Mouse (Mus musculus) spleen, adult 2 months (tissue): ENCODE results near the gene Six3. TPM values are rescaled to one million over a fixed set of nuclear protein-coding genes. Genes with fewer than 3 reads are reported as not detected.
A peak's percentile ranks its signal among the peaks of the same experiment; 100 is the strongest.

Experiments
- DNase-seq, 2 experiments: peaks; one replicate each; pipeline versions ENCODE4 v3.0.0 to v3.0.0-alpha.2; 2012 to 2021; ENCODE audit warnings: low spot score in 2 of 2, low read depth in 1 of 2
- H3K27ac ChIP-seq: fragments of 200-500 bp; 2 replicates; pipeline ENCODE4 v1.5.1; 2012; ENCODE audit warnings: low read length, inconsistent platforms; ENCODE audit not compliant: insufficient read depth
- H3K27me3 ChIP-seq: fragments of 200-500 bp; 2 replicates; pipeline ENCODE4 v1.6.1; 2012; ENCODE audit warnings: mild to moderate bottlenecking, moderate library complexity, low read length, inconsistent platforms; ENCODE audit not compliant: control insufficient read depth, insufficient read depth
- H3K36me3 ChIP-seq: fragments of 200-500 bp; 2 replicates; pipeline ENCODE4 v1.6.1; 2012; ENCODE audit warnings: mild to moderate bottlenecking, low read length, inconsistent platforms; ENCODE audit not compliant: control insufficient read depth, insufficient read depth
- H3K4me1 ChIP-seq: fragments of 200-500 bp; 2 replicates; pipeline ENCODE4 v1.6.1; 2011; ENCODE audit warnings: inconsistent platforms; ENCODE audit not compliant: control insufficient read depth, insufficient read depth, insufficient read length
- H3K4me3 ChIP-seq: fragments of 200-500 bp; 2 replicates; pipeline ENCODE4 v1.5.1; 2011; ENCODE audit warnings: mild to moderate bottlenecking, inconsistent platforms; ENCODE audit not compliant: insufficient read depth, insufficient read length; ENCODE audit errors: extremely low read depth
- CTCF ChIP-seq: fragments of 200-500 bp; IDR thresholded peaks from 2 replicates; pipeline ENCODE4 v1.5.1; 2011; ENCODE audit warnings: mild to moderate bottlenecking, inconsistent platforms; ENCODE audit not compliant: insufficient read depth, insufficient read length, insufficient replicate concordance; ENCODE audit errors: extremely low read depth
- POLR2A ChIP-seq: fragments of 200-500 bp; IDR thresholded peaks from 2 replicates; pipeline ENCODE4 v1.6.1; 2011; ENCODE audit warnings: low read depth, low read length, inconsistent platforms
- whole genome bisulfite sequencing: fragments of 180-500 bp; shearing (Covaris S2); methylation state at CpG from one replicate; pipeline ENCODE4 v1.1.7; 2018; 5-methylcytosine and 5-hydroxymethylcytosine counted together
- polyA plus RNA-seq: library from polyadenylated mRNA; depleted of rRNA; stranded (reverse); fragments of >200 nt; gene quantifications from 2 replicates; pipeline ENCODE4 v1.2.3, GENCODE M21; 2012; rRNA removed

The Six3 gene
- polyA plus RNA-seq, 1 experiment: 0.13 TPM

DNA sequence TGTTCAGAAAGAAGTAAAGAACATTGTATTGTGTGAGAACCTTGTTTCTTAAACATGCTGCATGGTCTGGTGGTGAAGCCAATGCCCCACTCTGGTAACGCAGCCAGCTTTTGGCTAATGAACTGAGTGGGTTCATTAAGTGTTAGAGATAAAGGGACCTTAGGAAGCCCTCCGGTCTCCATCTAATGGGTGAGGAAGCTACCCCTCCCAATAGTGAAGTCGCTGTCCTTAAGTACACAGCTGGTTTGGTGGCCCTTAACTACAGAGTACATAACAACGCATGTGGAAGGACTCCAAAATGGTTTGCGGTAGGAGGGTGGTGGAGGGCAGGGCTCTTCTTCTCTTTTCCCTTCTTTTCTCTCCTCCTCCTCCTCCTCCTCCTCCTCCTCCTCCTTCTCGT is 24.5 kb downstream of the Six3 start:
- TF ChIP-seq POLR2A: no peak
- TF ChIP-seq CTCF: no peak
- DNase-seq: no peak
- no peaks in the 10 kb centered on the region for H3K36me3 ChIP-seq

DNA sequence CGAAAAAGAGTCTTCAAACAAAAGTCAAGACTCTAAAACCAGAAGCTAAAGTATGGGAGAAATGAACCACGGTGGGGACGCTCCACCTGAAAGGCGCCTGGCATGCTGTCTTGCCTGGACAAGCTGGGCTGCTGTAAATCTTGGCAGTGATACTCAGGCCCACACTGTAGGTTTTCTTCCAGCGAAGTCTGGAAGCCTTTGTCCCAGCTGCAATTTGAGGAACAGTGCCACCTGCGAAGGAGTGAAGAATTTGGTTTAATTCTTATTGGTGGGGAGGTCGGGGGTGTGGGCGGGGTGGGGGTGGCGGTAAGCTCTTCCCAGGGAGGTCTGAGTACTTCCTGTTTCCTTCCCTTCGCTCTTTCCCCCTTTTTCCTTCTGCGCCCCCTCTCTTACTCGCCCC is 31.9 kb downstream of the Six3 start:
- TF ChIP-seq POLR2A: no peak
- no peak for TF ChIP-seq CTCF
- no peaks in the 10 kb centered on the region for H3K4me1 ChIP-seq
- H3K27ac ChIP-seq: no peak overlapping the region
- DNase-seq: no peak
- 19% methylated on average over 11 of the region's 12 CpGs for WGBS
- no peak overlapping the region for H3K4me3 ChIP-seq
- H3K27me3 ChIP-seq: no peaks in the 10 kb centered on the region
- no peaks in the 10 kb centered on the region for H3K36me3 ChIP-seq

More for the DNA sequence above, 24.5 kb downstream of the Six3 start:
- Histone ChIP-seq H3K27me3 (no peaks in the 10 kb centered on the region), H3K4me1 (no peaks in the 10 kb centered on the region), H3K4me3 (no peak overlapping the region), H3K27ac (no peak overlapping the region)
- WGBS: 69% methylated on average over 5 of the region's 6 CpGs

DNA sequence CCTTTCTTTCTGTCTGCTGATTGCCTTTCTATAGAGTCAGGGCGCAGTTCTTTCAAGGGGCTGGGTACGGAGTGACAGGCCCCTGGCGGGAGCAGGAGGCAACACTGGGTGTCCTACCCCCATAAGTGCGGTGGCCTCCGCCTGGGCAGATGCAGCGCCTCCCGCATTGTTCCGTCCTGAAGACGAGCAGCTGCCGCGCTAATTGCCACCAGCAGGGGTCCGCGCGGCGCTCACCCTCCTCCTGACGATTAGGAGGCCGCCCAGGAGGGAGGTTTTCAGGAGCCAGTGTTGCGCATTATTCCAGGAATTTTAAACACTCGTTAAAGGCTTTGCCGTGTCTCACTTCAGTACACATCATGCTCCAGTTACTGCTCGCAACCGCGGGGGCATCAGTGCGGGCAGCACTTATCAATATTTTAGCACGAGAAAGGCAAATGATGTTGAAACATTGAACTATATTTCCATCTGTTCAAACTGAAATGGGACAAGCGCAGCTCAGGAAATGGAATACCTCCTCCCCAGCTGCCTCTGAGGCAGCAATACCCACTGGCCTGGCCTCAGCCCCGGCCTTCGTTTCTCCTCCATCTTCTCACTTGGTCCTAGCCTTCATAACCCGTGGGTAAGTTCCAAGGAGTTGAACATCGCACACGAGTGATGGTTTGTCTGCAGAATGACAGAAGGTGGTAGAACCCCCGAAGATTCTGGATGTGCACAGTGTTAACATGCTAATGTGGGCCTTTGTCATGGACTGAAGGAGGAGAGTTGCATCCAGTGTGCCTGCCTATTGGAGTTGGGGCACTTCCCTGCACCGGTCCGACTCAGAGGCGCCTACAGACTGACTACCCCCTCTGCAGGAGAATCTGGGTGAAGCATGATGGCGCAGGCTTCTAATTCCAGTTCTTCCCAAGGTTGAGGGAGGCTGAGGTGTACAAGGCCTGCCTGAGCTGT is 32.6 kb downstream of the Six3 start:
- Histone ChIP-seq H3K36me3 (no peaks in the 10 kb centered on the region), H3K4me1 (no peaks in the 10 kb centered on the region), H3K27ac (no peak overlapping the region), H3K4me3 (no peak overlapping the region), H3K27me3 (no peaks in the 10 kb centered on the region)
- 8% methylated on average over 36 of the region's 36 CpGs for WGBS
- DNase-seq: no peak
- TF ChIP-seq POLR2A (no peak), CTCF (no peak)

DNA sequence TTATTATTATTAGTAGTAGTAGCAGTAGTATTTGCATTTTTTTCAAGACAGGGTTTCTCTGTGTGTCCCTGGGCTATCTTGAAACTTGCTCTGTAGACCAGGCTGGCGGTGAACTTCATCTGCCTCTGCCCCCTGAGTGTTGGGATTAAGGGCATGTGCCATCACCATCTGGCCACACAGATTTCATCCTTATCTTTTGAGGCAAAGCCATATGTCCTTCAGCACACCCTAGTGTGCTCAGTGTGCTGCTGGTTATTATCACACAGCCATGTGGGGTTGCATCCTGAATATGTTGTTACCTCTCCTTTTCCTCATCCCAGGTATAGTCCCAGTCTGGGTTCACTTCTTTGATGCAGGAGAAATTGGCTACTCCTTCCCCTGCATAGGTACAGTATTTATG is 46.6 kb downstream of the Six3 start:
- Histone ChIP-seq H3K4me1 (no peaks in the 10 kb centered on the region), H3K27me3 (no peaks in the 10 kb centered on the region), H3K4me3 (no peak overlapping the region), H3K36me3 (no peaks in the 10 kb centered on the region), H3K27ac (no peak overlapping the region)
- no peak for TF ChIP-seq CTCF
- no peak for TF ChIP-seq POLR2A
- no peak for DNase-seq
- WGBS: 90% methylated on average over 1 of the region's 1 CpGs

DNA sequence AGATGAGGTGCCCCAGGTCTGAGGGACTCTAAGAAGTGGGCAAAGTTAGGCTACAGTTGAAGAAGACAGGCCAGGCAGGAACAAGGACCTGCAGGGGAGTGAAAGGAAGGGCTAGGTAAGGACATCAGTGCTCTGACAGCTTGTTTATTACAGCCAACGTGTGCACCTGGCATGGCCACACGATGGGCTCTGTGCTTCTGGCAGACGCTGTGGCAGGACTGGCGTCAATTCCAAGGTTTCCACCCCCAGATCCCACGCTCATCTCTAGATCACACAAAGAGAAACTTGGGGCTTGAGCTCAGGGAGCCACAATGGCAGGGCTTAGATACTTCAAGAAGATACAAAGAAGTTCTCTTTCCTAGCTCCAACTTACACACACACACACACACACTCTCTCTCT is 48.1 kb downstream of the Six3 start:
- no peaks in the 10 kb centered on the region for H3K36me3 ChIP-seq
- H3K27me3 ChIP-seq: no peaks in the 10 kb centered on the region
- H3K4me3 ChIP-seq: no peak overlapping the region
- H3K27ac ChIP-seq: no peak overlapping the region
- WGBS: 71% methylated on average over 5 of the region's 5 CpGs
- no peak for DNase-seq
- no peak for TF ChIP-seq CTCF
- no peak for TF ChIP-seq POLR2A
- no peaks in the 10 kb centered on the region for H3K4me1 ChIP-seq

DNA sequence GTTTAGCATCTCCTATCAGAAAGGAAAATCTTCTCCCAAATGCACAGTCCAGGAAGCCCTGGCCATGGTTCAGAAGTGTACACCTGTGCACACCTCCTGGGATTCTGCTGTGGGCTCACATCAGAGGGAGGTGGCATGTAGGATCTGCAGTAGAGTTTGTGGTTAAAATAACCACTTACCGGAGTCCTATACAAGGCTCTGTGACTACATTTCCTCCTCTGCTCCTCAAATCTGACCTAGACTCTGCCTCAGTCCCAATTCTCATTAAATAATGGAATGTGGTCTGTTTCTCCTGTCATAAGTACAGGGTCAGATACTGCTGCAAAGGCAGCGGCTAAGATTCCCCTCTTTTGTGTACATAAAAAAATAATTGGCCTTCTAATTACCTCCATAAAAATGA is 50.8 kb downstream of the Six3 start:
- no peaks in the 10 kb centered on the region for H3K36me3 ChIP-seq

DNA sequence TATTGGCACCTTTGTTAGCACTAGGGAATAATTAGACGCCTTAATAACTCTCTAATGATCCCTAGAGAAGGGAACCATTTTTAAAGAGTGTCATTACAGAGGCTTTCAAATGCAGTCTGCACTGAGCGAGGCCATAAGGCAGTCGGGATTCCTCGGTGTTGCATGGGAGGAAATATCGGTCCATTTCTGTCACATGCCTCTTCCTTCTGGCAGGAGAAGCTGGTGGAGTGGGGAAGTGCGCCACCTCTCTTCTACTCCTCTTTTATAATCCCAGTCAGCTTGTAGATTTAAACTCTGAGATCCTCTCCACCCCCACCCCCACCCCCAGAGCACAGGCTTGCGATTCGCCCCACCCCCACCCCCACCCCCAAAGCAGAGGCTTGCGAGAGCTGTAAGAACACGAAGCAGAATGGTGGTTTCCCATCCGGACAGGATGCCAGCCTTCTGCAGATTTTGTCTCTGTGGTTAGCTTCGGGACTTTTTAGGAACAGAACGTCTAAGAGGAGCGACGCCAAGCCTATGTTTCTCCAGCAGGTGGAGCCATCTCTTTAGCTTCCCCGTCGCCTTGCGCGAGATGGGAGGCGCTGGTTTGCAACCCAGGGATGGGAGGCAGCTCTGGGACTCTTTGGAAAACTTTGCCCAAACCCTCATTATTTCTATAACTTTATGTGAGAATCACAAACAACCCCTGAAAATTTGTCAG is 51.4 kb downstream of the Six3 start:
- Histone ChIP-seq H3K27me3 (no peaks in the 10 kb centered on the region), H3K27ac (no peak overlapping the region), H3K4me3 (no peak overlapping the region), H3K4me1 (no peaks in the 10 kb centered on the region), H3K36me3 (no peaks in the 10 kb centered on the region)
- WGBS: 3% methylated on average over 20 of the region's 20 CpGs
- no peak for DNase-seq
- TF ChIP-seq POLR2A (no peak), CTCF (peak; percentile 45; the same call in 1 of the 2 replicates)

More for the DNA sequence above, 50.8 kb downstream of the Six3 start:
- Histone ChIP-seq H3K27ac (no peak overlapping the region), H3K27me3 (no peaks in the 10 kb centered on the region), H3K4me3 (no peak overlapping the region), H3K4me1 (no peaks in the 10 kb centered on the region)
- no peak for DNase-seq
- TF ChIP-seq POLR2A (no peak), CTCF (no peak)
- WGBS: 13% methylated on average over 2 of the region's 2 CpGs

Other genes with a start within 250 kb of the Six3 start
- 0.07 and 0.08 TPM in 2 replicates for gene Six2, start 74.7 kb downstream of the Six3 start, polyA plus RNA-seq